Mouse (Mus musculus) left cerebral cortex, postnatal 36 days (tissue): ENCODE results near the gene Cmklr1. TPM values are rescaled to one million over a fixed set of nuclear protein-coding genes. Genes with fewer than 3 reads are reported as not detected.

Source experiments
- DNase-seq, 2 experiments: peaks; one replicate each; pipeline ENCODE4 v3.0.0; 2021 to 2022; ENCODE audit warnings: low spot score in 2 of 2, mixed read lengths in 1 of 2
- intact Hi-C: fragments of 180-260 bp; cut with DNase I; formaldehyde crosslinking; loops from one replicate; pipeline ENCODE4 v1.15.1; 2025
- total RNA-seq, 2 experiments: library from RNA; stranded (reverse); gene quantifications; 2 replicates each; pipeline ENCODE4 v1.2.3; 2021

The Cmklr1 gene
- total RNA-seq, 2 experiments from 2014 or later = 2.8 to 7.7 TPM

GRCm38 (mm10) chr5:113565101-113565854, 84.9 kb downstream of the Cmklr1 start:
- DNase-seq = no peak
- intact Hi-C loops = no loop called here

DNA sequence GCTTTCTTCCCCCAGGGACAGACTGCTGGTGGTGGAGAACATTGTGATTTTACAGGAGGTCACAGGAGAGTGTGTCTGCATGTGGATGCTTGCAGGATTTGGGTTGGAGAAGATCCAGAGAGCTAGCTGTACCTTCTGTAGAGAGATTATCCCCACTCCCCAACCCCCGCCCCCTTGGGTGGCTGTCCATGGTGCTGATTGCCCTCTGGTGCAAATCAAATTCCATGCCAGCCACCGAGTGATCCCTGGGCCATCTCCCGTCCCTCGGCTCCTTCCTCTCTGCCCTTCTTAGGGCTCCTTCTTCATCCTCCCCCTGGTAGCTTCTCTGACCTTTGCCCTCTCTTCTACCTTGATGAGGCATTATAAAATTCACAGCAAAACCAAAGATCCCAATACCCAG, 85.8 kb downstream of the Cmklr1 start:
- DNase-seq = no peak
- intact Hi-C loops = loop anchor here (5.0 kb wide), 1 partner anchor 192 kb away; no protein-coding TSS in a partner anchor

Other genes with a start within 250 kb of the Cmklr1 start
- 10 to 100 TPM; 51.5 to 66.8 TPM for gene Wscd2, start 160.1 kb downstream of the Cmklr1 start, total RNA-seq
- not detected for gene 1700069L16Rik, start 74.3 kb upstream of the Cmklr1 start, total RNA-seq
- 10 to 100 TPM; 11.8 to 12.3 TPM for gene Ficd, start 85.4 kb upstream of the Cmklr1 start, total RNA-seq
- 10 to 100 TPM; 34.3 to 45.9 TPM for gene Sart3, start 122.1 kb upstream of the Cmklr1 start, total RNA-seq
- 100 to 1,000 TPM; 121 to 134 TPM for gene Iscu, start 122.3 kb upstream of the Cmklr1 start, total RNA-seq
- 10 to 100 TPM; 22.1 to 25.2 TPM for gene Tmem119, start 150.1 kb upstream of the Cmklr1 start, total RNA-seq
- gene Selplg, start 182.2 kb upstream of the Cmklr1 start, total RNA-seq = 10 to 100 TPM; 29.3 to 32.2 TPM